Mouse (Mus musculus) limb, embryonic 14.5 days (tissue): Measurements from ENCODE around the gene Dnah8. TPM values are rescaled to one million over a fixed set of nuclear protein-coding genes. Genes with fewer than 3 reads are reported as not detected.

Experiments used
- ATAC-seq: fragments of 200-750 bp; cut with Nextera tagmentation; 2 replicates; pipeline ENCODE4 v1.8.0; 2017; ENCODE audit warnings: low read depth, moderate number of reproducible peaks, moderate TSS enrichment; ENCODE audit not compliant: low FRiP score
- DNase-seq: peaks from one replicate; pipeline ENCODE4 v3.0.0-alpha.2; 2015; ENCODE audit warnings: low spot score
- H3K27ac ChIP-seq: fragments of 300-500 bp; sonication (generic); replicated peaks from 2 replicates; pipeline ENCODE4 v1.5.1; 2014; ENCODE audit warnings: low read depth, mild to moderate bottlenecking, low read length, moderate library complexity, mixed read lengths
- H3K27me3 ChIP-seq: fragments of 300-500 bp; sonication (generic); 2 replicates; pipeline ENCODE4 v1.6.1; 2014; ENCODE audit warnings: low read length, mixed read lengths; ENCODE audit not compliant: control insufficient read depth, insufficient read depth
- H3K36me3 ChIP-seq: fragments of 300-500 bp; sonication (generic); 2 replicates; pipeline ENCODE4 v1.6.1; 2014; ENCODE audit warnings: mild to moderate bottlenecking, low read length, moderate library complexity, mixed read lengths; ENCODE audit not compliant: control insufficient read depth, insufficient read depth
- H3K4me1 ChIP-seq: fragments of 300-500 bp; sonication (generic); 2 replicates; pipeline ENCODE4 v1.6.1; 2014; ENCODE audit warnings: antibody characterized with exemption, low read length, mixed read lengths; ENCODE audit not compliant: control insufficient read depth, insufficient read depth
- H3K4me2 ChIP-seq: fragments of 300-500 bp; sonication (generic); replicated peaks from 2 replicates; pipeline ENCODE4 v1.6.1; 2014; ENCODE audit warnings: low read depth, mild to moderate bottlenecking, low read length, moderate library complexity; ENCODE audit not compliant: severe bottlenecking
- H3K4me3 ChIP-seq: fragments of 300-500 bp; sonication (generic); replicated peaks from 2 replicates; pipeline ENCODE4 v1.5.1; 2014; ENCODE audit warnings: low read length
- H3K9ac ChIP-seq: fragments of 300-500 bp; sonication (generic); 2 replicates; pipeline ENCODE4 v1.6.1; 2014; ENCODE audit warnings: mild to moderate bottlenecking, low read depth, low read length, moderate library complexity; ENCODE audit not compliant: severe bottlenecking
- H3K9me3 ChIP-seq: fragments of 300-500 bp; sonication (generic); 2 replicates; pipeline ENCODE4 v1.6.1; 2016; ENCODE audit warnings: low read length; ENCODE audit not compliant: control insufficient read depth
- POLR2A ChIP-seq: fragments of 200-500 bp; IDR thresholded peaks from 2 replicates; pipeline ENCODE4 v1.8.0; 2012; ENCODE audit warnings: inconsistent platforms, mild to moderate bottlenecking, moderate library complexity, borderline replicate concordance; ENCODE audit not compliant: insufficient read depth, insufficient read length; ENCODE audit errors: extremely low read depth
- WGBS: fragments of 180-500 bp; shearing (Covaris S2); extraction: QIAGEN DNeasy Blood & Tissue Kit; methylation state at CpG from one replicate; pipeline ENCODE4 v1.1.7; 2014; 5-methylcytosine and 5-hydroxymethylcytosine counted together
- polyA plus RNA-seq, 2 experiments: library from polyadenylated mRNA; depleted of rRNA in 1 of 2; stranded (reverse) in 1 of 2; unstranded in 1 of 2; fragments of >200 nt; fragmentation: Nextera tagmentation in 1 of 2; extraction: Ambion mirVana in 1 of 2; gene quantifications; 2 replicates each; pipeline versions ENCODE4 v1.2.1 to v1.2.3; 2012 to 2014

Dnah8 gene
- polyA plus RNA-seq, 2 experiments: 0.69 to 2.1 TPM

DNA sequence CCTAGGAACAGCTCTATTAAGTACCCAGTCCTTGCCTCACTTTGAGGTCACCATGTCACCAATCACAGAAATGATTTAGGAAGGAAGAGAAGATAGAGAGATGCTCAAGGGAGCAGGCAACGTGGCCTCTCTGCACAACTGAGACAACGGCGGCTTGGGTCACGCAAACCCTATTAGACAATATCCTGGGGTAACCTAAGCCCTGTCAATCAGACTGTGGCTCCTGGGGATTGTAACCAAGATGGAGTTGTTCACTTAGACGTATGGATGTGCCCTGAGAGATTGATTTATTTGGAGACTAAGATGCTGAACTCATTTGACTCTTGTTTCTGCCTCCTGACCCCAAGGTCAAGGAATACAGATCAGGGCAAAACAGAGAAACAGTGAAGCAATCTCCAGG, 29.7 kb upstream of the Dnah8 start:
- no peak overlapping the region for H3K9ac ChIP-seq
- H3K4me3 ChIP-seq: no peak overlapping the region
- ATAC-seq (no peak), DNase-seq (no peak)
- H3K27me3 ChIP-seq: no peaks in the 10 kb centered on the region
- no peaks in the 10 kb centered on the region for H3K4me1 ChIP-seq
- H3K36me3 ChIP-seq: peaks cover 53% of the 10 kb centered on the region
- H3K27ac ChIP-seq: no peak overlapping the region
- no peak for TF ChIP-seq POLR2A
- no peaks in the 10 kb centered on the region for H3K9me3 ChIP-seq
- no peak overlapping the region for H3K4me2 ChIP-seq
- WGBS: 70% methylated on average over 5 of the region's 5 CpGs

DNA sequence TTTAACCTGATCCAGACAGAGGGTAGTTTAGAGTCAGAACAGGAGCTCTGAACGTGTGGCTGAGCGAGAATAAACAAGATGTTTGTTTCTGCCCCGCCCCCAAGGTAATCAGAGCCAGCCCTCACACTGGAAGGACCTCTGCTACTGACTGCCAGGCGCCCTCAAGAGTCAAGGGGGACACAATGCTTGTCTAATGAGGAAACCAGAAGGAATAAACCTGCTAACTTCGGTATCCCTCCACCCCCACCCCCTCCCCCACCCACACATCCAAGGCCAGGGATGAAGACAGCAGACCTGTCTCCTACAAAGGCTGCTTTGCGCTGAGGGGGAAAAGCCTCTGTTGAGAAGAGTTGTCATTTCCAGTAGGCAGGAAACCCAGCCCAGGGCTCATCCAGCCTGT, 29.3 kb upstream of the Dnah8 start:
- H3K9ac ChIP-seq: no peak overlapping the region
- no peak for TF ChIP-seq POLR2A
- H3K27me3 ChIP-seq: no peaks in the 10 kb centered on the region
- ATAC-seq: no peak
- no peaks in the 10 kb centered on the region for H3K4me1 ChIP-seq
- no peak overlapping the region for H3K4me2 ChIP-seq
- 40% methylated on average over 6 of the region's 6 CpGs for WGBS
- H3K9me3 ChIP-seq: no peaks in the 10 kb centered on the region
- DNase-seq: no peak
- H3K27ac ChIP-seq: no peak overlapping the region
- peaks cover 55% of the 10 kb centered on the region for H3K36me3 ChIP-seq
- no peak overlapping the region for H3K4me3 ChIP-seq

DNA sequence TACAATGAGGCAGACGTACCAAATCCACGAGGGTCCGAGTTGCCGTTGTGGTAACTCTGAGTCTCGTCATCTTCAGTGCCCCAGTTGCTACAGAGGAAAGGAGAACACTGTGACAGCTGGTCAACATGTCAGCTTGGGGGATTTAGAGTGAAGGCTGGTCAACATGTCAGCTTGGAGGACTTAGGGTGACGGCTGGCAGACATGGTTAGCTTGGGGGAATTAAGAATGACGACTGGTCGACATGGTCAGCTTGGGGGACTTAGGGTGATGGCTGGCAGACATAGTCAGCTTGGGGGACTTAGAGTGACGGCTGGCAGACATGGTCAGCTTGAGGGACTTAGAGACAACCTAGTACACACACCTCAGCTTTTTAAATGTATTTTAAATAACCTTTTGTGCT, 26.4 kb upstream of the Dnah8 start:
- ATAC-seq: no peak
- Histone ChIP-seq H3K27me3 (no peaks in the 10 kb centered on the region), H3K36me3 (peaks cover 78% of the 10 kb centered on the region), H3K4me2 (no peak overlapping the region), H3K27ac (no peak overlapping the region), H3K4me1 (no peaks in the 10 kb centered on the region), H3K4me3 (no peak overlapping the region), H3K9ac (no peak overlapping the region), H3K9me3 (no peaks in the 10 kb centered on the region)
- DNase-seq: no peak
- 97% methylated on average over 9 of the region's 9 CpGs for WGBS
- no peak for TF ChIP-seq POLR2A

DNA sequence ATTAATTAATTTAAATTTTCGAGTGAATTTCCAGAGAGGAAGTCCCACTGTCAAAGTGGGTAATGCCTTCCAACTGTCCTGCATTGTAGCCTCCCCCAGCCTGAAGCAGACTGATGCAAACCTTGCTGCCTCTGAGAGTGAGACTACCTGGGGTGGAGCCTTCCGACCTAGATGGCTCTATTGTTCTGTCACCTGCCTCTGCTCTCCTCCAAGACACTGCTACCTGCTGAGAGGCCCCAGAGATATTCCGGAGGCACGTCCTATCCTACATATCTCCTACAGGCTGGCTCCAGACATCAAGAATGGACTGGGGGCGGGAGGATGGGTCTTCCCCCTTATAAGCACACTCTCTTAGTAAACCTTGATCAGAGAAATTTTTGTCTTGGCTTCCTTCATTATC, 25.9 kb upstream of the Dnah8 start:
- no peak for TF ChIP-seq POLR2A
- H3K4me2 ChIP-seq: no peak overlapping the region
- 91% methylated on average over 5 of the region's 5 CpGs for WGBS
- no peaks in the 10 kb centered on the region for H3K4me1 ChIP-seq
- H3K27me3 ChIP-seq: no peaks in the 10 kb centered on the region
- H3K9me3 ChIP-seq: no peaks in the 10 kb centered on the region
- H3K9ac ChIP-seq: no peak overlapping the region
- no peak for ATAC-seq
- H3K36me3 ChIP-seq: peaks cover 79% of the 10 kb centered on the region
- H3K27ac ChIP-seq: no peak overlapping the region
- DNase-seq: no peak
- H3K4me3 ChIP-seq: no peak overlapping the region

DNA sequence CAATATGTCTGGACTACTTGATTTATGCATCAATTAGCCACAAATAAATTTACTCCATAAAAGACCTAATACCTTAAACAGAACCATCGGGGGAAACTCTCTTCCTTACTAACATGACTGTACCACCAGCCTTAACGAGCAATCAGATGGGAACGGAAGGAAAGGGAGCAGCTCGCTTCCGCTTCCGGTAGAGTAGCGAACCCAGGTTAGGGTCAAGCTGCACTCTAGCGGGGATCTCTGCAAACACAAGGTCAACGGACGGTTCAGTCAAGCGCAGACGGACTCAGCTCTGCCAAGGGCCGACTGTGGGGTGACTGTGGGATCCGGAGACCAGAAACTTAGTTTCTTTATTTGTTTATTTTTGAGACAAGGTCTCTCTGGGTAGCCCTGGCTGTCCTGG, 22.0 kb upstream of the Dnah8 start:
- no peak for TF ChIP-seq POLR2A
- no peak overlapping the region for H3K4me2 ChIP-seq
- H3K9me3 ChIP-seq: no peaks in the 10 kb centered on the region
- H3K9ac ChIP-seq: no peak overlapping the region
- H3K4me1 ChIP-seq: no peaks in the 10 kb centered on the region
- no peak overlapping the region for H3K27ac ChIP-seq
- DNase-seq: no peak
- no peak overlapping the region for H3K4me3 ChIP-seq
- no peak for ATAC-seq
- peaks cover 53% of the 10 kb centered on the region for H3K36me3 ChIP-seq
- H3K27me3 ChIP-seq: no peaks in the 10 kb centered on the region
- WGBS: 83% methylated on average over 14 of the region's 14 CpGs

DNA sequence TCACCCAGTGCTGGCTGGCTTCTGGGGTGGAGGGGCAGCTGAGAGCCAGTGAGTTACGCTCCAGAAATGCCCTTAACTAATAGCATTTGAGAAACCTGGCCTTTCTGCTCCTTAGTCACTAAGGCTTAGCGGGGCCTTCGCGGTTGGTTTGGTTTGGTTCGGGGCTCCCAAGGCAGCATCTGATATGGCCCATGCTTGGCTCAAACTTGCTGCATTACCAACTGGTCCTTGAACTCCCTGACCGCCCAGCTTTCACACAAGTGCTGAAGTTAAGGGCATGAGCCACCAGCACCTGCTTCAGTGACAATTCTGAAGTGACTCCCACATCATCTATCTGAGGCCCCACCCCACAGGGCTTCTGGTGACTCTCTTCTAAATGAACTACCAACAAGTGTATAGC, 19.9 kb upstream of the Dnah8 start:
- ATAC-seq (no peak), DNase-seq (no peak)
- Histone ChIP-seq H3K4me2 (no peak overlapping the region), H3K27me3 (no peaks in the 10 kb centered on the region), H3K9ac (no peak overlapping the region), H3K36me3 (peaks cover 38% of the 10 kb centered on the region), H3K9me3 (no peaks in the 10 kb centered on the region), H3K4me1 (peaks cover 12% of the 10 kb centered on the region), H3K4me3 (no peak overlapping the region), H3K27ac (no peak overlapping the region)
- 93% methylated on average over 5 of the region's 6 CpGs for WGBS
- no peak for TF ChIP-seq POLR2A
